Mouse (Mus musculus) adipocyte (in vitro differentiated cells): Measurements from ENCODE around the gene Prkn.

Experiments used
- DNase-seq: peaks from one replicate; pipeline ENCODE4 v3.0.0-alpha.2; 2016; ENCODE audit warnings: low spot score

The Prkn gene

DNA sequence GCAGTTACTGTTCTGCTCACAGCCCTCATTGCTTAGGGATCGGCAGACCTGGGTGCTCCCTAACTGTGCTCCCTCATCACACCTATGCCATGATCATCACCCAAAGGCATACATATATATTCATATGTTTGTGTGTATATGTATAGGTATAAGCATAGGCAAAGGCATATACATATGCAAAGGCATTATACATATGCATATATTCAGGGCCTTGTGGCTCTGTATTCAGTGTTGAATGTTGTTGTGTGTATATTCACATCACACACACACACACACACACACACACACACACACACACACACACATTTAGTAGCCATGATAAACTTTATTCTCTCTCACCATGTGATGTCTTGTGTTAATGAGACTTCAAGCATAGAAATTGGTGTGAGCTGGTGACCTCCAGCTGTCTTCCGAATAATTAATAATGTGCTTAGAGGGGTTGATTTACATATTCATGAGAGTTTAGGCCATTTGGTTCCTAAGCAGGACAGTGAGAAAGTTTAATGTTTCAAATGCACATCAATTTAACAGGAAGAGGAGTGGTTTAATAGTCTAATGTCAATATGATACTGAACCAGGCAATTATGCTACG, 804.8 kb downstream of the Prkn start:
- DNase-seq = no peak

DNA sequence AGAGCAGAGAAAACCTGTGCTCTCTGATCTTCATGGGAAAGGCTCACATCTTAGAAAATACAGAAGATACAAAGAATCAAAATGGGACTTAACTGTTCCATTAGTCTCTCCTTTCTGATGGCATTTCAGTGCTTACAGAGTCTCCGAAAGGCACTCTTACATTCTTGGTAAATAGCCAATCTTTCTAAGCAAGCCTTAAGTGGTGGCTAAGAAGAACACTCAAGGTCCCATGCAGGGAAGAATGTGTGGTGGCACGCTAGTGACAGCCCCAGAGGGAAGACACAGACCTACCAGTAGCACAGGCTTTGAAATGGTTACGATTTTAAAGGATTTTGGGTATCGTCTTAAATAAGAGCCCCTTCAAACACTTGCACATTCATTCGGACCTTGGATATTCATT, 816.2 kb downstream of the Prkn start:
- DNase-seq = no peak

- no peak for DNase-seq
These were observed 816.7 kb downstream of the Prkn start for GRCm38 (mm10) chr17:11656878-11657277.

DNA sequence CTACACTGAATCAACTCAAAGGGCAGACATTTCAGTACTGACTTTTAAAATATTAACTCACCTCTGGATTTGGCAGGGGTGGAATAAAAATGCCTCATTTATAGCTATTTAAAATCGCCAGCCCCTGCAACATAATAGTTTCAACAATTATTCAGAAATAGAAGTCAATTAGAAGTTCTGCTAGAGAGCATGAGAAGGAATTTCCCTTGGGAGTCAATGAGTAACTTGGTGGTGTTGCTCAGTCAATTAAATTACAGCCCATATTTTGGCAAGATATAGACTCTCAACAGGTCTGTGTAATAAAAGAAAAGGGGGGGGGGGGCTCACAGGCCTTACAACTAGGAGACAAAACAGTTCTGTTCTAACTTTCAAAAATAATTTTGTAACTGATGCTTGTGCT, 821.7 kb downstream of the Prkn start:
- no peak for DNase-seq

- no peak for DNase-seq
These were observed 823.3 kb downstream of the Prkn start for GRCm38 (mm10) chr17:11663437-11663836.

GRCm38 (mm10) chr17:11664610-11665345, 824.6 kb downstream of the Prkn start:
- no peak for DNase-seq

GRCm38 (mm10) chr17:11679716-11680115, 839.5 kb downstream of the Prkn start:
- DNase-seq = no peak

GRCm38 (mm10) chr17:11680456-11680855, 840.3 kb downstream of the Prkn start:
- no peak for DNase-seq

DNA sequence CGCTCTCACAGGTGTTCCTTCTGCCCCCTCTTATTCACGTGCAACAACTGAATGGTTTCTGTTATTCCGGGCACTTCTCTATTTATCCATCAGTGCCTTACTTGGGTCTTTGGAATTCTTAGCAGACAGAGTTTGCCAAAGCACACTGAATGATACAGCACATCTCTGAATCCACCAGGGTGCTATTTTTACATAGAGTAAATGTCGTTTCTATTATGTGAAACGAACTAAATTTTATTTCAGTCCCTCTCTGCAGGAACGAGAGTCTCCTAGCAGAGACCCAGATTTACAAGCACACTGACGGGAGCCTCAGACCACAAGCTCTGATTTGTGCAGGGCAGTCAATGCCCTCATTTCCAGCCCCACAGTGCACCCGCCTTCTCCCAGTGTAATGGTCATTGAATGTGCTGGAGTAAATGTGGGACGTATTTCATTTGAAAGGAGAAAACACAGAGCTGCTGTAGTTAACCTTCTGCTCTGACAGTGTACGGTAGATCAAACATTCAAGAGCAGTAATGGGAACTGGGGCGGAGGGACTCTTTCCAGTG, 841.7 kb downstream of the Prkn start:
- no peak for DNase-seq

DNA sequence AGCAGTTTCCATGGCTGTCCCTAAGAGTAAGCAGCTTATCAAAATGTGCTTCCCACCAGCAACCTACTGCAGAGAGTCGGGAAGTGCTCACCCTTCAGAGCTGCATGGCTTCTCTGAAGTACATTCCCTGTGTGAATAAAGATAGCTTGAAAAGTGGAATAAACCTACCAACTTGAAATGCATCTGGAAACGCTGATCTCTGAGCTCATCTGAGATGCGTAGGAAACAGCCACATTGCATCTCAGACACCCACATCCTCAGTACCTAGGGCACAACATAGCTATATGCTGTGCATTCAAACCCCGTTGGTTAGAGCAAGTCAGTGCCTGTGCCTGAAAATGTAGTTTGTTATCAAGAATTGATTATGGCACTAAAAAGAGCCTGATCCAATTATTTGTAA, 864.8 kb downstream of the Prkn start:
- no peak for DNase-seq

DNA sequence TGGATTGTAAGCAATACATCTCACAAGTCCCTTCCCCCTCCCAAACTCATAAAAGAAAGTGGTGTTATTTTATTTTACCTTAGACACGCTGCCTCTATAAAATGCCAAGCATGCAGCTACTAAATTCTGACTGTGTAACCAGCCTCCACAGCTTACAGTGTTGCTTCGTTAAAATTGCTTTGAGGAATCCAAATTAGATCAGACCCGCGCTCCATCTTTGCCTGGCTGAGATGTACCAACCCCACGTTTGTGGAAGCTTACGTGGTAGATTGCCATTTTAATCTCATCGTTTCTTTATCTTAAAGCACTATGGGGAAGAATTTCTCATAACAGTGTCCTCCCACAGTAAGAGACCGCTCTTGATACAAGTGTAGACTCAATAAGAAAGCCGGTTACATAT, 865.6 kb downstream of the Prkn start:
- no peak for DNase-seq

- no peak for DNase-seq
These were observed 871.9 kb downstream of the Prkn start for GRCm38 (mm10) chr17:11712066-11712465.

DNA sequence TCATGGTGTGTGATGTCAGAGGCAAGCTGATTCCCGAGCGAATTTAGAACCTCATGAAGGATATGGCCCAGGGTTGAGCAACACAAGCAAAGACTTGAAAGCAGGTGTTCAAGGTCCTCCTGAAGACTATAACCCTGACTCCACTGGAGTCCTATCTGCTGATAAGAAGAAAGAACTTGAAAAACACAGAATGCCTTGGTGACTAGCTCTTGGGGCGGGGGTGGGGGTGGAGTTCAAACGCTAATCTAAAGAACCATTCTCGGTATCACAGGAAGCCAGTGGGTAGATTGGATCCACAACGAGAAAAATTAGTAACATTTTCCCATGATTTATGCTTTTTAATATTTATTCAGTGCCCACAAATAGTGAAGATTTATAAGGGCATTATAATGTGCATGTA, 879.6 kb downstream of the Prkn start:
- no peak for DNase-seq

DNA sequence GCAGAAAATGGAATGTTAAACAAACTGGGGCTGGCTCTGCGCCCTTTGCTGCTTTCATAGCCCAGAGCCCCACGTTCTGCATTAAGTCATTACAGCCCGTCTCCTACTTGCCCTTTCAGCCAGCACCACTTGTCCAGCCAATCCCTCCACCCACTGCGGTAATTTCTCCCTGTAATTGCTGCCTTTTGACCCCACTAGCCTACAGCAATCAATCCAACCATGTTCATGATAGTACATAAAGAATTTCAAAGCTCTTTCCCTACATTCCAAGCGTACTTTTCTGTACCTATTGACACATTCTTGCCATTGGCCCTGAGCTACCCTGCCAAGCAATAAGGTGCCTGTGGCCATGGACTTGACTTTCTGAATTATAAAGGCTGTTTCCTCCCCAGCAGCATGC, 881.7 kb downstream of the Prkn start:
- no peak for DNase-seq

DNA sequence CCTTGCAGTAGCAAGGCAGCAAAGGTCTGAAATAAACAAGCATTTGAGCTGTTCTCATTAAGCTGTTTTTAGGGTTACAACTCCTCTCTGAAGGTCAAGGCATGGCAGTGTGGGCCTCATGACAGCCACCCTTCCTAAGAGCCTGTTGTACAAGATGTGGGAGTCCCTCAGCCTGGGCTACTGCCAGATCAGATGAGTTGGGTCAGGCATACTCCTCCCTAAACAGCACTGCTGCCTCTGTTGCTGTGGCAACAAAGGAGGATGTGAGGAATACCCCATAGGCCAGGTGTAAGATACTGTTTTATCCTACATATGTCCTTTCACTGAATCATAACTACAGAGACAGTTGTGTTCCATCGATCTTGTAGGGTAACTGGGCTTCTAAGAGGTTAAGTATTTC, 882.3 kb downstream of the Prkn start:
- no peak for DNase-seq

DNA sequence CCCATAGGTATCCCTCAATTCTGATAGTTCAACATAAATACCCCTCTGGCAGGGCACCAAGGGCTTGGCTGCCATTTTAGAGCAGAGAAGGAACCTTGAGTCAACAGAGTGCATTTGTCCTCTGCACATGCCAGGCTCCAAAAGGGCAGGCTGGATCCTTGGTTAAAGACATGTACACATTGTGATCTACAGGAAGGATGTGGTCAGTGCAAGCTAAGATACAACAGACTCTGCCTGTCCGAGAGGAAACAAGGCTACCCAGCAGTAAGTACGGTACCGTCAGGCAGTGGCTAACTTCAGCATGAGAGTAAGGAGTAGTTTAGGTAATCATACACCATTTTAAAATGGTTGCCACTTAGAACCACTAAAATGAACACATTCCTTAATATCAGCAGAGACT, 884.0 kb downstream of the Prkn start:
- no peak for DNase-seq

- no peak for DNase-seq
These were observed 886.9 kb downstream of the Prkn start for GRCm38 (mm10) chr17:11727101-11727500.

DNA sequence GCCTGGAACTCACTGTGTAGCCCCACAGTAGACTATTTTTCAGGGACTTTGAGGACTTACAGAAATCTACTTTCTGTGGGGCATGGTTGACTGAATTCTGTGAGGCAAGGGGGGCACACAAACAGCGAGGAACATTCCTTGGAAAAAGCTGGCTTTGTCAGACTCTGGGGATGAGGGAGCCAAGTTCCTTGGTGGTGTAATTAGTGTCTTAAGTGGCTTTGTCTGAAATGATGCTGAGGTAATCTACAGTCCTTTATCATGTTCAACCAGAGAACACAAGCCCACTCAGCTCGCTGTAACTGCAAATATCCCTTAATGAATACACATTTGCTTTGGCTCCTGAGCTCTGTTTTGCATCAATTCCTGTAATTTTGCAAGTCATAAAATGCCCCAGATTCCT, 888.1 kb downstream of the Prkn start:
- DNase-seq = no peak

- no peak for DNase-seq
These were observed 890.7 kb downstream of the Prkn start for GRCm38 (mm10) chr17:11730656-11731594.

DNA sequence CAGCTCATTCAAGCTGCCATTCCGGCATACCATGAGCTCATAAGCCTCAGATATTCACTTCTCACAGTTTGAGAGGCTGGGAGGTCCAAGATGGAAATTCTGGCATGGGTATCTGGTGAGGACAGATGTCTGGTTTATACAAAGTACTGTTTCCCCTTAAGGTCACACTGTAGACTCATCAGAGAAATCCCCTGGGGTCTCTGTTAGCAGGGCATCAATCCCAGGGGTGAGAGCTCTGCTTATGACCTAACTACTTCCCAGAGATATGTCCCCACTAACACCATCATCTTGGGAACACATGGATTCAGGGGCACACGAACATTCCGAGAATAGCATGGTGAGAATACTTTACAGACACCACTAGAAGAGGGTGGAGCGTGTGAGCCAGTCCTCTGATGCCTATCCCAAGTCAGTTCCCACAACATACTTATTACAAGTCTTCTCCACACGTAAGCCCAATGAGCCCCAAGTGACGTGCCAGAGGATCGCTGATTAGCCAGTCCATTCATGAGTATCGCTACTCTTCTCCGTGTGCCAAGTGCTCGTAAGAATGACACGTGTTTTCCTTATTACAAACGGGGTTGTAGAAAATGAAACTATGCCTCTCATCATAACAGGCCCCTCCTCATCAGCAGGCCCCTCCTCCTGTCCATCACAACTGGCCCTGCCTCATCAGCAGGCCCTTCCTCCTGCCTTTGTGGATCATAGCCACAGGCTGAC, 895.1 kb downstream of the Prkn start:
- no peak for DNase-seq

DNA sequence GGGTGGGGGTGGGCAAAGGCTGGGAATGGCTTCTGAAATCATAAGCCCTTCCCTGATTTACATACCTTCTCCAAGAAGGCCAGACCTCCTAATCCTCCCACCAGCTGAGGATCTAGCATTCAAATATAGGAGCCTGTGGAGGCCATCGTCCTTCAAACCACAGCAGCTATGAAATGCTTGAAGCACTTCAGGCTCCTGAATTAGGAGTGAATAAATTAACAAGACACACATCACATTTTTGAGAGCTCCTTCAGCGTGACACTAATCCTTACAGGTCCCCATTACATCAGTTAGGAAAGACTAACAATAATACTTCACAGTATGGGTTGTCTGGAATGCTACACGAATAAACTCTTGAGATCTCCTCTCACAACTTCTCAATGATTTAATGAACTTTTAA, 896.3 kb downstream of the Prkn start:
- no peak for DNase-seq

DNA sequence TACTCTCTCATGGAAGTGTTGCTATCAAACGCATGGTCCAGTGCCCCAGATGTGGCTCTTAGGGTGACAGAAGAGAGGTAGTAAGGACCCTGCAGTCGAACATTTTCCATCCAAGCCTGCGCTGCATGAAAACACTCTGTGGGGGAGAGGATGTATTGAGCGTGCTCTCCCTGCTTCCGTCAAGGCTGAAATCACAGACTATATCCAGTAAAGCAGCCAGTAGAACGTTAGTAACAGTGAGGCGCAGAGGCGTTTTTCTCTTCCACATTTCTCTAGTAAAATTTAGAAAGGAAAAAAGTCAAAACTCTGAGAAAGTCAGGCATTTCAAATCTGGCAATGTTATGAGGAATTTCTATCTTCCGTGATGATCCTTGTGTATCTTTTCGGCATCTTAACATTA, 897.7 kb downstream of the Prkn start:
- DNase-seq = no peak
